Mouse (Mus musculus) MEL (cell line): ENCODE data around the gene Klf4. TPM values are rescaled to one million over a fixed set of nuclear protein-coding genes. Genes with fewer than 3 reads are reported as not detected.

Source experiments
- DNase-seq: peaks from one replicate; pipeline ENCODE4 v3.0.0; 2011; ENCODE audit warnings: low read depth, low spot score
- H3K27ac ChIP-seq: 2 replicates; pipeline ENCODE4 v1.5.1; 2012; ENCODE audit warnings: low read depth, mild to moderate bottlenecking, control low read depth, low read length, moderate library complexity; ENCODE audit not compliant: control insufficient read depth
- H3K27me3 ChIP-seq, 2 experiments: fragments of 150-350 bp in 1 of 2; sonication (generic) in 1 of 2; 2 replicates each; pipeline ENCODE4 v1.6.1; 2012; ENCODE audit warnings: low read length in 2 of 2, mild to moderate bottlenecking in 2 of 2, improper control_type of control experiment in 1 of 2, moderate library complexity in 1 of 2; ENCODE audit not compliant: insufficient read depth in 2 of 2, control insufficient read depth in 1 of 2
- H3K36me3 ChIP-seq, 2 experiments: 2 replicates each; pipeline ENCODE4 v1.6.1; 2012 to 2014; ENCODE audit warnings: low read length in 2 of 2, improper control_type of control experiment in 1 of 2, inconsistent platforms in 1 of 2, mild to moderate bottlenecking in 1 of 2; ENCODE audit not compliant: insufficient read depth in 2 of 2, control insufficient read depth in 1 of 2
- H3K4me1 ChIP-seq, 2 experiments: fragments of 150-350 bp in 1 of 2; sonication (generic) in 1 of 2; 2 replicates each; pipeline ENCODE4 v1.6.1; 2012; ENCODE audit warnings: low read length in 2 of 2, improper control_type of control experiment in 1 of 2, mild to moderate bottlenecking in 1 of 2; ENCODE audit not compliant: insufficient read depth in 2 of 2, control insufficient read depth in 1 of 2
- H3K4me3 ChIP-seq, 2 experiments: fragments of 150-350 bp in 1 of 2; sonication (generic) in 1 of 2; 2 replicates each; pipeline ENCODE4 v1.5.1; 2012; ENCODE audit warnings: low read depth in 2 of 2, low read length in 2 of 2, mild to moderate bottlenecking in 2 of 2, moderate library complexity in 2 of 2, control low read depth in 1 of 2, improper control_type of control experiment in 1 of 2; ENCODE audit not compliant: control insufficient read depth in 1 of 2, insufficient read depth in 1 of 2
- H3K79me2 ChIP-seq: 2 replicates; pipeline ENCODE4 v1.6.1; 2012; ENCODE audit warnings: mild to moderate bottlenecking, low read length, moderate library complexity; ENCODE audit not compliant: control insufficient read depth, poor library complexity, insufficient read depth
- H3K9ac ChIP-seq: 2 replicates; pipeline ENCODE4 v1.6.1; 2012; ENCODE audit warnings: low read depth, mild to moderate bottlenecking, control low read depth, low read length, moderate library complexity; ENCODE audit not compliant: control insufficient read depth, poor library complexity, severe bottlenecking
- H3K9me3 ChIP-seq: fragments of 150-350 bp; sonication (generic); replicated peaks from 2 replicates; pipeline ENCODE4 v1.6.1; 2012; ENCODE audit warnings: mild to moderate bottlenecking, low read length, improper control_type of control experiment, moderate library complexity; ENCODE audit not compliant: insufficient read depth
- BHLHE40 ChIP-seq: IDR thresholded peaks from 2 replicates; pipeline ENCODE4 v1.6.1; 2012; ENCODE audit warnings: low read depth, mild to moderate bottlenecking, inconsistent platforms, low read length, improper control_type of control experiment, borderline replicate concordance
- CHD2 ChIP-seq: IDR thresholded peaks from 2 replicates; pipeline ENCODE4 v1.6.1; 2011; ENCODE audit warnings: low read length, improper control_type of control experiment
- ELF1 ChIP-seq: IDR thresholded peaks from 2 replicates; pipeline ENCODE4 v1.6.1; 2014; ENCODE audit warnings: low read depth, mild to moderate bottlenecking, inconsistent platforms, low read length, improper control_type of control experiment, moderate library complexity
- EP300 ChIP-seq, 2 experiments: IDR thresholded peaks; 2 replicates each; pipeline ENCODE4 v1.6.1; 2011; ENCODE audit warnings: improper control_type of control experiment in 2 of 2, low read length in 2 of 2, low read depth in 1 of 2, mild to moderate bottlenecking in 1 of 2
- ETS1 ChIP-seq: IDR thresholded peaks from 2 replicates; pipeline ENCODE4 v1.6.1; 2012; ENCODE audit warnings: low read depth, mild to moderate bottlenecking, inconsistent platforms, low read length, improper control_type of control experiment, moderate library complexity
- GABPA ChIP-seq: IDR thresholded peaks from 2 replicates; pipeline ENCODE4 v1.6.1; 2012; ENCODE audit warnings: low read depth, mild to moderate bottlenecking, inconsistent platforms, low read length, improper control_type of control experiment, moderate library complexity
- GATA1 ChIP-seq: IDR thresholded peaks from 2 replicates; pipeline ENCODE4 v1.6.1; 2011; ENCODE audit warnings: low read depth, low read length, improper control_type of control experiment
- JUND ChIP-seq: IDR thresholded peaks from 2 replicates; pipeline ENCODE4 v1.6.1; 2011; ENCODE audit warnings: low read depth, mild to moderate bottlenecking, improper control_type of control experiment, low read length
- KAT2A ChIP-seq: conservative IDR thresholded peaks from 2 replicates; pipeline ENCODE4 v1.6.1; 2012; ENCODE audit warnings: low read depth, low read length, improper control_type of control experiment, inconsistent platforms
- MAZ ChIP-seq: IDR thresholded peaks from 2 replicates; pipeline ENCODE4 v1.6.1; 2012; ENCODE audit warnings: low read depth, mild to moderate bottlenecking, inconsistent platforms, low read length, improper control_type of control experiment
- MEF2A ChIP-seq: IDR thresholded peaks from 2 replicates; pipeline ENCODE4 v1.6.1; 2014; ENCODE audit warnings: low read depth, mild to moderate bottlenecking, inconsistent platforms, low read length, improper control_type of control experiment; ENCODE audit not compliant: poor library complexity, insufficient replicate concordance, severe bottlenecking; ENCODE audit errors: extremely low read depth
- NELFE ChIP-seq: IDR thresholded peaks from 2 replicates; pipeline ENCODE4 v1.6.1; 2011; ENCODE audit warnings: low read depth, low read length, improper control_type of control experiment
- NRF1 ChIP-seq: IDR thresholded peaks from 2 replicates; pipeline ENCODE4 v1.6.1; 2014; ENCODE audit warnings: low read depth, mild to moderate bottlenecking, inconsistent platforms, low read length, improper control_type of control experiment, moderate library complexity; ENCODE audit not compliant: poor library complexity, insufficient read depth, severe bottlenecking
- POLR2A ChIP-seq, 2 experiments: IDR thresholded peaks; 2 replicates each; pipeline ENCODE4 v1.6.1; 2011 to 2012; ENCODE audit warnings: low read length in 2 of 2, mild to moderate bottlenecking in 2 of 2, control low read depth in 1 of 2, improper control_type of control experiment in 1 of 2, low read depth in 1 of 2, moderate library complexity in 1 of 2; ENCODE audit not compliant: control insufficient read depth in 1 of 2, insufficient read depth in 1 of 2, poor library complexity in 1 of 2
- POLR2AphosphoS2 ChIP-seq: IDR thresholded peaks from 2 replicates; pipeline ENCODE4 v1.6.1; 2011; ENCODE audit warnings: low read length, improper control_type of control experiment
- RAD21 ChIP-seq: IDR thresholded peaks from 2 replicates; pipeline ENCODE4 v1.6.1; 2011; ENCODE audit warnings: mild to moderate bottlenecking, low read depth, low read length, improper control_type of control experiment
- RCOR1 ChIP-seq: IDR thresholded peaks from 2 replicates; pipeline ENCODE4 v1.6.1; 2012; ENCODE audit warnings: low read depth, mild to moderate bottlenecking, inconsistent platforms, low read length, improper control_type of control experiment
- SIN3A ChIP-seq: IDR thresholded peaks from 2 replicates; pipeline ENCODE4 v1.6.1; 2012; ENCODE audit warnings: low read length, improper control_type of control experiment, inconsistent platforms
- SMC3 ChIP-seq: IDR thresholded peaks from 2 replicates; pipeline ENCODE4 v1.6.1; 2011; ENCODE audit warnings: low read depth, low read length, improper control_type of control experiment
- TBP ChIP-seq: IDR thresholded peaks from 2 replicates; pipeline ENCODE4 v1.8.0; 2011; ENCODE audit warnings: low read depth, low read length, improper control_type of control experiment
- USF2 ChIP-seq, 2 experiments: IDR thresholded peaks; 2 replicates each; pipeline ENCODE4 v1.6.1; 2011 to 2012; ENCODE audit warnings: improper control_type of control experiment in 2 of 2, low read length in 2 of 2, borderline replicate concordance in 1 of 2, inconsistent platforms in 1 of 2, low read depth in 1 of 2, mild to moderate bottlenecking in 1 of 2; ENCODE audit not compliant: insufficient read depth in 1 of 2
- ZKSCAN1 ChIP-seq: IDR thresholded peaks from 2 replicates; pipeline ENCODE4 v1.6.1; 2012; ENCODE audit warnings: low read depth, mild to moderate bottlenecking, inconsistent platforms, low read length, improper control_type of control experiment, moderate library complexity
- ZMIZ1 ChIP-seq: IDR thresholded peaks from 2 replicates; pipeline ENCODE4 v1.6.1; 2012; ENCODE audit warnings: low read depth, mild to moderate bottlenecking, inconsistent platforms, low read length, improper control_type of control experiment, moderate library complexity
- polyA plus RNA-seq, 2 experiments: library from polyadenylated mRNA; stranded (reverse) in 1 of 2; unstranded in 1 of 2; fragments of >175 nt in 1 of 2; fragments of >200 nt in 1 of 2; gene quantifications; 2 replicates each; pipeline versions ENCODE4 v1.2.1 to v1.2.4; 2012; ENCODE audit warnings: low replicate concordance in 2 of 2, low read depth in 1 of 2; ENCODE audit not compliant: insufficient read length in 2 of 2, insufficient read depth in 1 of 2, missing spikeins in 1 of 2
- total RNA-seq: library from RNA; depleted of rRNA; stranded (reverse); fragments of 300-350 nt; gene quantifications from 2 replicates; pipeline ENCODE4 v1.2.3, GENCODE M21; 2012

The Klf4 gene
- total and polyA plus RNA-seq, 3 experiments: not detected

GRCm38 (mm10) chr4:55513615-55514279, 18.5 kb downstream of the Klf4 start:
- no peaks in the 10 kb centered on the region for H3K79me2 ChIP-seq
- H3K4me1 ChIP-seq: no peaks in the 10 kb centered on the region
- no peak overlapping the region for H3K9ac ChIP-seq
- TF ChIP-seq SIN3A (no peak), JUND (no peak), ETS1 (no peak), RCOR1 (no peak), GATA1 (no peak), KAT2A (no peak), RAD21 (no peak), NRF1 (no peak), TBP (no peak), SMC3 (no peak), NELFE (no peak), POLR2A (IDR thresholded peaks at IDR 0.05; ENCODE audit: control insufficient read depth in 1 of 2, insufficient read depth in 1 of 2, low read depth in 1 of 2, low read length in 2 of 2, poor library complexity in 1 of 2) (no peak)
- no peaks in the 10 kb centered on the region for H3K9me3 ChIP-seq
- H3K27ac ChIP-seq: no peak overlapping the region
- DNase-seq: no peak
- no peaks in the 10 kb centered on the region for H3K27me3 ChIP-seq
- no peak overlapping the region for H3K4me3 ChIP-seq
- no peaks in the 10 kb centered on the region for H3K36me3 ChIP-seq

GRCm38 (mm10) chr4:55511389-55511788, 20.9 kb downstream of the Klf4 start:
- no peaks in the 10 kb centered on the region for H3K36me3 ChIP-seq
- no peak overlapping the region for H3K4me3 ChIP-seq
- no peak for DNase-seq
- no peak overlapping the region for H3K9ac ChIP-seq
- H3K4me1 ChIP-seq: no peaks in the 10 kb centered on the region
- no peaks in the 10 kb centered on the region for H3K79me2 ChIP-seq
- H3K27ac ChIP-seq: no peak overlapping the region
- TF ChIP-seq RAD21 (no peak), TBP (no peak), MEF2A (no peak), ZMIZ1 (no peak)
- no peaks in the 10 kb centered on the region for H3K27me3 ChIP-seq
- H3K9me3 ChIP-seq: no peaks in the 10 kb centered on the region

- no peak overlapping the region for H3K9ac ChIP-seq
- DNase-seq: no peak
- no peak overlapping the region for H3K4me3 ChIP-seq
- TF ChIP-seq RAD21 (no peak), NELFE (no peak), USF2 (IDR thresholded peaks at IDR 0.05; ENCODE audit: borderline replicate concordance in 1 of 2, insufficient read depth in 1 of 2, low read depth in 1 of 2, low read length in 2 of 2) (no peak), GATA1 (no peak), JUND (no peak), GABPA (no peak), ETS1 (no peak), SIN3A (no peak), CHD2 (no peak), ELF1 (no peak), MAZ (no peak), BHLHE40 (no peak), EP300 (IDR thresholded peaks at IDR 0.05; ENCODE audit: low read depth in 1 of 2, low read length in 2 of 2) (no peak), ZKSCAN1 (no peak), POLR2AphosphoS2 (no peak)
- no peaks in the 10 kb centered on the region for H3K4me1 ChIP-seq
- no peak overlapping the region for H3K27ac ChIP-seq
- H3K36me3 ChIP-seq: no peaks in the 10 kb centered on the region
- H3K79me2 ChIP-seq: no peaks in the 10 kb centered on the region
- no peaks in the 10 kb centered on the region for H3K27me3 ChIP-seq
- H3K9me3 ChIP-seq: no peaks in the 10 kb centered on the region
Observed at GRCm38 (mm10) chr4:55508712-55509111, 23.6 kb downstream of the Klf4 start.
